Mouse (Mus musculus) midbrain, embryonic 13.5 days (tissue): ENCODE measurements around the gene Zdhhc14. TPM values are rescaled to one million over a fixed set of nuclear protein-coding genes. Genes with fewer than 3 reads are reported as not detected.
A peak's percentile ranks its signal among the peaks of the same experiment; 100 is the strongest.

ENCODE experiments used
- ATAC-seq: fragments of 200-750 bp; cut with Nextera tagmentation; 2 replicates; pipeline ENCODE4 v1.8.0; 2017; ENCODE audit warnings: mild to moderate bottlenecking, moderate TSS enrichment, moderate library complexity
- H3K27ac ChIP-seq: fragments of 300-500 bp; sonication (generic); 2 replicates; pipeline ENCODE4 v1.5.1; 2015; ENCODE audit warnings: inconsistent platforms, mild to moderate bottlenecking, moderate library complexity
- H3K27me3 ChIP-seq: fragments of 300-500 bp; sonication (generic); 2 replicates; pipeline ENCODE4 v1.6.1; 2015; ENCODE audit warnings: mild to moderate bottlenecking, inconsistent platforms
- H3K36me3 ChIP-seq: fragments of 300-500 bp; sonication (generic); 2 replicates; pipeline ENCODE4 v1.6.1; 2015; ENCODE audit warnings: mild to moderate bottlenecking, inconsistent platforms
- H3K4me1 ChIP-seq: fragments of 300-500 bp; sonication (generic); replicated peaks from 2 replicates; pipeline ENCODE4 v1.6.1; 2015; ENCODE audit warnings: inconsistent platforms
- H3K4me2 ChIP-seq: fragments of 300-500 bp; sonication (generic); replicated peaks from 2 replicates; pipeline ENCODE4 v1.6.1; 2015; ENCODE audit warnings: moderate library complexity, mild to moderate bottlenecking, inconsistent platforms
- H3K4me3 ChIP-seq: fragments of 300-500 bp; sonication (generic); replicated peaks from 2 replicates; pipeline ENCODE4 v1.5.1; 2015; ENCODE audit warnings: mild to moderate bottlenecking, inconsistent platforms
- H3K9ac ChIP-seq: fragments of 300-500 bp; sonication (generic); replicated peaks from 2 replicates; pipeline ENCODE4 v1.6.1; 2015; ENCODE audit warnings: mild to moderate bottlenecking, inconsistent platforms
- H3K9me3 ChIP-seq: fragments of 300-500 bp; sonication (generic); 2 replicates; pipeline ENCODE4 v1.6.1; 2016; ENCODE audit warnings: mild to moderate bottlenecking, inconsistent platforms
- WGBS: fragments of 180-500 bp; shearing (Covaris S2); methylation state at CpG from one replicate; pipeline ENCODE4 v1.1.7; 2015; 5-methylcytosine and 5-hydroxymethylcytosine counted together
- polyA plus RNA-seq: library from polyadenylated mRNA; unstranded; fragments of >200 nt; fragmentation: Nextera tagmentation; extraction: Ambion mirVana; gene quantifications from 2 replicates; pipeline ENCODE4 v1.2.1, GENCODE M21; 2015

Zdhhc14 gene
- polyA plus RNA-seq, result 4.4 and 5.8 TPM in 2 replicates

- Histone ChIP-seq H3K27ac (peak within 1 kb of the TSS; percentile 98), H3K4me1 (peaks cover 33% of the 10 kb centered on the region), H3K36me3 (no peaks in the 10 kb centered on the region), H3K9ac (peak within 1 kb of the TSS; percentile 80), H3K27me3 (peaks cover 18% of the 10 kb centered on the region), H3K9me3 (no peaks in the 10 kb centered on the region), H3K4me3 (peak within 1 kb of the TSS; percentile 61), H3K4me2 (peak within 1 kb of the TSS; percentile 88)
- ATAC-seq, result peak; percentile 92
- WGBS, result under 1% methylated on average over 65 of the region's 70 CpGs
Observed at GRCm38 (mm10) chr17:5491801-5492745, at the start of gene Zdhhc14. Zdhhc14 (plus strand) TSS chr17:5492557.

GRCm38 (mm10) chr17:5443260-5443659 lies 49.1 kb upstream of the Zdhhc14 start:
- Histone ChIP-seq H3K9me3 (no peaks in the 10 kb centered on the region), H3K4me2 (no peak overlapping the region), H3K4me3 (no peak overlapping the region), H3K4me1 (peaks cover 18% of the 10 kb centered on the region), H3K36me3 (no peaks in the 10 kb centered on the region), H3K27ac (no peak overlapping the region), H3K27me3 (0 out of 2 replicates have a peak, but pooled peaks cover 4% of the 10 kb centered on the region), H3K9ac (no peak overlapping the region)
- 89% methylated on average over 3 of the region's 3 CpGs for WGBS
- ATAC-seq, result no peak

GRCm38 (mm10) chr17:5443751-5444150 lies 48.6 kb upstream of the Zdhhc14 start:
- Histone ChIP-seq H3K36me3 (no peaks in the 10 kb centered on the region), H3K9me3 (no peaks in the 10 kb centered on the region), H3K27ac (no peak overlapping the region), H3K4me1 (peaks cover 13% of the 10 kb centered on the region), H3K9ac (no peak overlapping the region), H3K27me3 (0 out of 2 replicates have a peak, but pooled peaks cover 5% of the 10 kb centered on the region), H3K4me3 (no peak overlapping the region), H3K4me2 (no peak overlapping the region)
- WGBS, result 69% methylated on average over 5 of the region's 5 CpGs
- no peak for ATAC-seq

- no peak for ATAC-seq
- 82% methylated on average over 4 of the region's 4 CpGs for WGBS
- no peak overlapping the region for H3K4me3 ChIP-seq
- no peak overlapping the region for H3K9ac ChIP-seq
- H3K9me3 ChIP-seq, result no peaks in the 10 kb centered on the region
- no peak overlapping the region for H3K4me2 ChIP-seq
- H3K4me1 ChIP-seq, result no peaks in the 10 kb centered on the region
- H3K27me3 ChIP-seq, result 0 out of 2 replicates have a peak, but pooled peaks cover 2% of the 10 kb centered on the region
- no peak overlapping the region for H3K27ac ChIP-seq
- no peaks in the 10 kb centered on the region for H3K36me3 ChIP-seq
Observed at GRCm38 (mm10) chr17:5453657-5454056, 38.7 kb upstream of the Zdhhc14 start.

GRCm38 (mm10) chr17:5463912-5464311 lies 28.4 kb upstream of the Zdhhc14 start:
- Histone ChIP-seq H3K4me3 (no peak overlapping the region), H3K9me3 (no peaks in the 10 kb centered on the region), H3K4me2 (no peak overlapping the region), H3K36me3 (no peaks in the 10 kb centered on the region), H3K27me3 (no peaks in the 10 kb centered on the region), H3K27ac (no peak overlapping the region), H3K4me1 (no peaks in the 10 kb centered on the region), H3K9ac (no peak overlapping the region)
- no peak for ATAC-seq
- 92% methylated on average over 2 of the region's 2 CpGs for WGBS

GRCm38 (mm10) chr17:5466736-5467135 lies 25.6 kb upstream of the Zdhhc14 start:
- H3K9ac ChIP-seq, result no peak overlapping the region
- H3K4me1 ChIP-seq, result no peaks in the 10 kb centered on the region
- 80% methylated on average over 8 of the region's 8 CpGs for WGBS
- H3K4me2 ChIP-seq, result no peak overlapping the region
- no peak overlapping the region for H3K27ac ChIP-seq
- H3K9me3 ChIP-seq, result no peaks in the 10 kb centered on the region
- H3K27me3 ChIP-seq, result no peaks in the 10 kb centered on the region
- ATAC-seq, result no peak
- H3K4me3 ChIP-seq, result no peak overlapping the region
- H3K36me3 ChIP-seq, result no peaks in the 10 kb centered on the region

GRCm38 (mm10) chr17:5467177-5467576 lies 25.2 kb upstream of the Zdhhc14 start:
- ATAC-seq, result no peak
- Histone ChIP-seq H3K36me3 (no peaks in the 10 kb centered on the region), H3K4me3 (no peak overlapping the region), H3K9me3 (no peaks in the 10 kb centered on the region), H3K4me1 (no peaks in the 10 kb centered on the region), H3K9ac (no peak overlapping the region), H3K27me3 (no peaks in the 10 kb centered on the region), H3K4me2 (no peak overlapping the region), H3K27ac (no peak overlapping the region)
- 56% methylated on average over 4 of the region's 4 CpGs for WGBS

- Histone ChIP-seq H3K27me3 (no peaks in the 10 kb centered on the region), H3K4me2 (no peak overlapping the region), H3K4me3 (no peak overlapping the region), H3K9me3 (no peaks in the 10 kb centered on the region), H3K4me1 (no peaks in the 10 kb centered on the region), H3K27ac (no peak overlapping the region), H3K36me3 (no peaks in the 10 kb centered on the region), H3K9ac (no peak overlapping the region)
- ATAC-seq, result no peak
- 52% methylated on average over 3 of the region's 3 CpGs for WGBS
Observed at GRCm38 (mm10) chr17:5472268-5472667, 20.1 kb upstream of the Zdhhc14 start.

GRCm38 (mm10) chr17:5475960-5476725 lies 16.2 kb upstream of the Zdhhc14 start:
- H3K4me1 ChIP-seq, result no peaks in the 10 kb centered on the region
- ATAC-seq, result no peak
- no peak overlapping the region for H3K27ac ChIP-seq
- H3K9me3 ChIP-seq, result no peaks in the 10 kb centered on the region
- no peak overlapping the region for H3K4me2 ChIP-seq
- H3K4me3 ChIP-seq, result no peak overlapping the region
- no peaks in the 10 kb centered on the region for H3K27me3 ChIP-seq
- 64% methylated on average over 14 of the region's 14 CpGs for WGBS
- no peaks in the 10 kb centered on the region for H3K36me3 ChIP-seq
- no peak overlapping the region for H3K9ac ChIP-seq

- H3K9me3 ChIP-seq, result no peaks in the 10 kb centered on the region
- H3K4me3 ChIP-seq, result no peak overlapping the region
- ATAC-seq, result no peak
- H3K27me3 ChIP-seq, result no peaks in the 10 kb centered on the region
- no peaks in the 10 kb centered on the region for H3K4me1 ChIP-seq
- H3K9ac ChIP-seq, result no peak overlapping the region
- no peak overlapping the region for H3K4me2 ChIP-seq
- H3K27ac ChIP-seq, result no peak overlapping the region
- H3K36me3 ChIP-seq, result no peaks in the 10 kb centered on the region
- 81% methylated on average over 4 of the region's 4 CpGs for WGBS
Observed at GRCm38 (mm10) chr17:5483456-5483855, 8.9 kb upstream of the Zdhhc14 start.

GRCm38 (mm10) chr17:5484663-5485062 lies 7.7 kb upstream of the Zdhhc14 start:
- H3K36me3 ChIP-seq, result no peaks in the 10 kb centered on the region
- 89% methylated on average over 1 of the region's 1 CpGs for WGBS
- H3K4me3 ChIP-seq, result no peak overlapping the region
- H3K4me1 ChIP-seq, result no peaks in the 10 kb centered on the region
- H3K4me2 ChIP-seq, result no peak overlapping the region
- no peaks in the 10 kb centered on the region for H3K9me3 ChIP-seq
- H3K27me3 ChIP-seq, result no peaks in the 10 kb centered on the region
- H3K27ac ChIP-seq, result no peak overlapping the region
- ATAC-seq, result no peak
- H3K9ac ChIP-seq, result no peak overlapping the region

GRCm38 (mm10) chr17:5488156-5488555 lies 4.2 kb upstream of the Zdhhc14 start:
- H3K36me3 ChIP-seq, result no peaks in the 10 kb centered on the region
- H3K27ac ChIP-seq, result no peak overlapping the region
- H3K9me3 ChIP-seq, result no peaks in the 10 kb centered on the region
- H3K9ac ChIP-seq, result no peak overlapping the region
- H3K4me1 ChIP-seq, result peaks cover 11% of the 10 kb centered on the region
- 72% methylated on average over 9 of the region's 9 CpGs for WGBS
- no peak overlapping the region for H3K4me3 ChIP-seq
- H3K27me3 ChIP-seq, result no peaks in the 10 kb centered on the region
- no peak overlapping the region for H3K4me2 ChIP-seq
- no peak for ATAC-seq
